Mouse (Mus musculus) heart, postnatal 0 days (tissue): ENCODE results near the gene Bcas3.

Experiments
- CTCF ChIP-seq: IDR thresholded peaks from 2 replicates; pipeline ENCODE4 v1.5.1; 2016; ENCODE audit warnings: antibody characterized with exemption, control low read depth, low read depth
- EP300 ChIP-seq: IDR thresholded peaks from 2 replicates; pipeline ENCODE4 v1.6.1; 2016; ENCODE audit warnings: antibody characterized with exemption, low read depth

GRCm38 (mm10) chr11:85645152-85645835 lies 292.3 kb downstream of the Bcas3 start:
- TF ChIP-seq CTCF: no peak
- TF ChIP-seq EP300: no peak
